Mouse (Mus musculus) megakaryocyte, adult 5-6 weeks (primary cell): Measurements from ENCODE around the gene Nodal. TPM values are rescaled to one million over a fixed set of nuclear protein-coding genes. Genes with fewer than 3 reads are reported as not detected.

Experiments used
- ATAC-seq: 2 replicates; pipeline ENCODE4 v1.8.0; 2016; ENCODE audit warnings: mild to moderate bottlenecking, inconsistent platforms; ENCODE audit not compliant: poor library complexity, severe bottlenecking
- total RNA-seq, 2 experiments: library from RNA; stranded (forward) in 1 of 2; stranded (reverse) in 1 of 2; fragments of 153-499, 151-499 nt in 1 of 2; fragments of 221-1000, 200-1000 nt in 1 of 2; gene quantifications; 2 replicates each; pipeline versions ENCODE4 v1.2.3 to v1.2.4; 2015 to 2017

The Nodal gene
- total RNA-seq, 2 experiments from 2014 or later = not detected

DNA sequence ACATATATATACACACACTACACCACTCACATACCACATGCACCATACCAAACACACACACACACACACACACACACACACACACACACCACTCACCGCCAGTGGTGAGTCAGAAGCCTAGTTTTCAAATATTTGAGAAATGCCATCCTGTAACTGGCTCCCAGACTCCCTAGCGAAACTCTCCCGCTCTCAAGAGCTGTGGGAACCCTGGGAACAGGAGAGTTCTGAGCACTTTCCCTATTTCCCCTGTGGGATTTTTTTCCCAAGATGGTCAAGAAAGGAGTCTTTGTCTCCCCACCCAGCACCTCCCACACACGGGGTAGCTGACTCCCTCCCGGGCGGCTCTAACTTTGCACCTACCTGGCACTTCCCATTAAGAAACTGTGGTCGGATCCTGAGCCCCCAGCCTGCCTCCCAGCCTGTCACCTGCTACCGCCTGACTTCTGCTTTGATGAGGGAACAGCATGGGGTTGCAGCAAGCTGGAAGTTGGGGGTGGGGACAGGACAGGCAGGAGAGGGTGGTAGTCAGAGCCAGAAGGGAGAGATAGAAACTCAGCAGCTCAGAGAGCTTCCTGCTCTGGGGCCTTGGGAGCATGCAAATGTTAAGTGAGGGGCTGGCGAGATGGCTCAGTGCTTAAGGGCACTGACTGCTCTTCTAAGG, 23.2 kb upstream of the Nodal start:
- peak; percentile 24; the same call in 1 of the 2 replicates for ATAC-seq

DNA sequence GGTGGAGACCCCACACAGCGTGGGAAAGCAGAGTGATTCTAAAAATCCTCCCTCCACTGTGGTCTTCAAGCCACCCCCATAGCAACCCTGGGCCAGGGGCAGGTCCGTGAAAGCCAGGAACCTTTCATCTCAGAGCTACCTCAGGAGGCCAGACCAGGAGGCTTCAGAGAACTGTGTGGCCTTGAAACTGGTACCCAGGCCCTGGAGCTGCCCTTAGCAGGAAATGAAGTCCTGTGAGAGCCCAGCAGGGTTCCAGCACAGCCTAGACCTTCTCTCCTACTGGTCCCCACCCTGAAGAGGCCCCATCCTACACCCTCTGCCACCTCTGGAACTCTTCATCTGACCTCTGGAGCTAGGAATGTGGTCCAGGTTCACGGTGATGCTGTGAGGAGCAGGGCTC, 19.6 kb upstream of the Nodal start:
- ATAC-seq = no peak

DNA sequence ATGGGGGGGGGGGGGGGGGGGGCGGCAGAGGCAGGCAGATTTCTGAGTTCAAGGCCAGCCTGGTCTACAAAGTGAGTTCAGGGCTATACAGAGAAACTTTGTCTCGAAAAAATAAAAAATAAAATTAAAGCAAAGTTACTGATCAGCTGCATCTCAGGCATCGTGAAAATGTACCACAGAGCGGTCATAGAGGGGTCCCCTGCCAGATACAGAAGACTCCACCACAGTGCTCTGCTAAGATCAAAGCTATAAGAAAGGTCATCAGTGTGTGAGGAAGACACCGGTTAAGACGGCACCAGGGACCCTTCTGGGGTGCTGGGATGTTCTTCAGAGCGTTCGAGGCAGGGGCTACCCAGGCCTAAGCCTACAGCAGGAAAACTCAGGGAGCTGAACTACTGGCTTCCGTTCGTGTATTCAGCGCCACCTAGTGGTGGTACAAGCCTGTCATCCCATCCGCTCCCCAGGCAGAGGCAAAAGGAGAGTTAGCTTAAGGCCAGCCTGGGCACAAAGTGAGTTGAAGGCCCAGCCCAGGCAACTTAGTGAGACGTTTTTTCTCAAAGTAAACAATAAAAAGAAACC, 18.5 kb upstream of the Nodal start:
- peak; percentile 91 for ATAC-seq

DNA sequence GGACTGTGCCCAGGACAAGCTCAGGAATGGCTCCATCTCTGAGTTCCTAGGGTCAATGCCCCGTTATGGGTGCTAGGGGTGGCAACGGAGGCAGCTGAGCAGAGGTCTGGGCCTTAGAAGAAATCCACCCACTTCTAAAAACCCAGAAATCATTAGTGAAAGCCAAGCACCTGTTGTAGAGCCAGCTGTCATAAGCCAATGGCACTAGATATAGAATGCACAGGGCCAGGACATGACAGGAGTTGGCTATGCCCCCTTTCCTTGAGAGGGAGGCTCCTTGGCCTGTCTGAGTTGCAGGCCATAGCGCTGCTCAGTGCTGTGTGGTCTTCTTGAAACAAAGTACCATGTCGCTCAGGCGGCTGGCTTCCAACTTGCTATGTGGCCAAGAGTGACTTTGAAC, 17.4 kb upstream of the Nodal start:
- ATAC-seq = no peak

DNA sequence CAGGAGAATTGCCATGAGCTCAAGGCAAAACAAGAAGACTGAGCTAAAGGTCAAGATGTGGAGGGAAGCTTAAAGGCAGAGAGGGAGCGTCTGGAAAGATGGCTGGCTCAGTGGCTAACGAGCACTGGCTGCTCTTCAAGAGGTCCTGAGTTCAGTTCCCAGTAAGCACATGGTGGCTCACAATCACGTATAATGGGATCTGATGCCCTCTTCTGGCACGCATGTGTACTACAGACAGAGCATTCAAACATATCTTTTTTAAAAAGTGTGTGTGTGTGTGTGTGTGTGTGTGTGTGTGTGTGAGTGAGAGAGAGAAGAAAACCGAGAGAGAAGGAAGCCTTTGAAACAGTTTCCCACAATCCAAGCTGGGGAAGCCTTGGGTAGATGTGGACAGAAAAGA, 15.3 kb upstream of the Nodal start:
- no peak for ATAC-seq

DNA sequence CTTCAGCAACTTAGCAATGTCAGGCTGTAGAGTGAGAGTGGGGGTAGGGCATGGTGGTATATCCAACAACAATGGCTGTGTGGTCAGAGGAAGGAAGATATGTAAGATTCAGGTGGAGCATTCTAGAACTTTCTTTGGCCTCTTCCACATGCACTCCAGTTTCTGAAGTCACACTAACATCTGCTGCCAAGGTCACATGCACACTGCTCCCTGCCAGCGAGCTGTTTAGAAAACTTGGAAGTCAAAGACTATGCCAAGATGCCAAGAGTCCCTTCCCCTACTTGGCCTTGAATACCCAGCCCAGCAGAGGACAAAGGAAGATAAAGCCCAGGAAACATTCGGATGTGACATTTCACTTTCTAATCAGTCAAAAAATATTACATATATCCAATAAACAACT, 14.9 kb upstream of the Nodal start:
- no peak for ATAC-seq

DNA sequence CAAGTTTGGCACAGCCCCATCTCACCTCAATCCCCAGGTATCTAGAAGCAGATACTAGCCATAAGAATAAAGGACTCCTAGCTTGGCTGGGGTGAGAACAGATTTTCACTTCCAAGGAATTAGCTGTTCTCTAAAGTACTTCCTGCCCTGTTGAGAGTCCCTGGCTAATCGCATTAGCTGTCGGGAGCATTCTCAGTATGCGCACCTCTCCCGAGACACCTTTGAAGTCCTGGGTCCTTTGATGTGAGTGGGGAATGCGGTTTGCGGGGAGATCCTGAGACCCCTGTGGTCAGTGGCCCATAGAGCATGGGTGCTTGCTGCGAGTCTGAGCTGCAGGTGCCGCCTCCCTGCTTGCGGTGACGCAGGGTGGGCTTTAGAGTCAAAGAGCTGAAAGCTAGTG, 11.8 kb upstream of the Nodal start:
- no peak for ATAC-seq

DNA sequence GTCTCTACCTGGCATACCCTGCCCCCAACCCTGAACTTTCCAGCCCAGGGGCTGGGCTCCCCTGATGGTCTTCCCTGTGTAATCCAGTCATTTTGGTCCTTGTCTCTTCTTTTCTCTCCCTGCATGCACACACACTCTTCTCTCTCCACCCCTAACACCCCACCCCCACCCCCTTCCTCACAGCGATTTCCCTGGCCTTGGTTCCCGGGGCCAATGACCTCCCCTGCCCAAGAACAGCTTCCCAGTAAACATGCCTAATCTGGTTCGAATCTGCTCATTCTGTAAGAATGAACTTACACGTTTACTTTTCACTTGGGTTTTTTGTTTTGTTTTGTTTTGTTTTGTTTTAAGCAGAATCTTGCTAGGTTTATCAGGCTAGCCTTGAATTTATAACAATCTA, 8.0 kb upstream of the Nodal start:
- no peak for ATAC-seq

DNA sequence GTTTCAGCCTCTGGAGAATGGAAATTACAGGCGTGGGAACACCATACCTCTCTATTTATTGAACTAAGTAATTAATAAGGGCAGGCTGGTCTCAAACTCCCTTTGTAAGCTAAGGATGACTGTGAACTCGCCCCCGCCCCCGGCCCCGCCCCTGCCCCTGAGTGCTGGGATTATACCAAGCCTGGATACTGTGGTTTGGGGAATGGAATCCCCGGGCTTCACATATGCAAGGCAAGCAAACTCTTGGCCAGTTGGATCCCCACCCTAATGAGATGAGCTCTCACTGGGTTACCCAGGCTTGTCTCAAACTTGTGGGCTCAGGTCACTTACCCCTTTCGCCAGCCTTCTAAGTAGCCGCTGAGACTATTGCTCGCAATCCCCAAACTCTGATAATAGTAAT, 7.6 kb upstream of the Nodal start:
- ATAC-seq = no peak

DNA sequence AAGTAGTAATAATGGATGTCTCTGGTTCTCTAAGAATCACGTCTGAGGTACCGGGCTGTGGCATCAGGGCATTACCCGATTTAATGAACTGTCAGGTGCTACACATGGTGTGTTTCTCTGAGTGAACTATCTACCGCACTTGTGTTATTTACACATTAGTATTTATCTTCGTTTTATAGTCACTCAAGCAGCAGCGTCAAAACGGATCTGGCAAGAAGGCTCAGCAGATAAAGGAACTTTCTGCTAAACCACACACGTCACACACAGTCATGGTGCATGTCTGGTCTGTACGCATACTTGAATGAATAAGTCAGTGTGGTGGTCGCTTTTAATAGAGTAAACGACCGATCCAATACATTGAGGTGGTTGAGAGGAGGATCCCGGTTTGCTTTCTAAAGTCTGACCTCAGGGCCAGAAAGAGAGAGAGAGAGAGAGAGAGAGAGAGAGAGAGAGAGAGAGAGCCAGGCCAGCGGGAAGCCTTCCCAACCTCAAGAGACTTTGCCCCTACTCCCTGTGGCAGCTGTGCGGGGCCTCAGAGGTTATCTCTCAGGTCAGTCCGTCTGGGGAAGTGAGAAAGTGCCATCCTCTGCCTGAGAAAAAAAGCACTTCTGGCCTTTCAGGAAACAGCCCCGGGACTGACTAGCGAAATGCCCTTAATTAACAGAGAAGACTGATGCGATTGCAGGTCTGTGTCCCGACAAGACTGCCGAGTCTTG, 4.7 kb upstream of the Nodal start:
- no peak for ATAC-seq

DNA sequence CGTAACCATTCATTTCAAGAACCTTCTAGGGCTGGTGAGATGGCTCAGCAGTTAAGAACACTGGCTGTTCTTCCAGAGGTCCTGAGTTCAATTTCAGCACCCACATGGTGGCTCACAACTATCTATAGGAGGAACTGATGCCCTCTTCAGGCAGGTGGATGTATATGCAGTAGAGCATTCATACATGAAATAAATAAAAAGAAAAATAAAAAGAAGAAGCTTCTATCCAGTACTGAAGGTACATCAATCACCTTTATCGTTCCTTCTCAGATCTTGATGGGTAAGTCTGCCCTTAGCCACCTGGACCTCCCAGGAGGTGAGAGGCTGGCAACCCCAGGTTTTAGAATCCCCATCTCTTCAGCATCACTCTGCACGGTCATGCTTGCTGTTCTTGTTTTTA, 2.5 kb upstream of the Nodal start:
- no peak for ATAC-seq

DNA sequence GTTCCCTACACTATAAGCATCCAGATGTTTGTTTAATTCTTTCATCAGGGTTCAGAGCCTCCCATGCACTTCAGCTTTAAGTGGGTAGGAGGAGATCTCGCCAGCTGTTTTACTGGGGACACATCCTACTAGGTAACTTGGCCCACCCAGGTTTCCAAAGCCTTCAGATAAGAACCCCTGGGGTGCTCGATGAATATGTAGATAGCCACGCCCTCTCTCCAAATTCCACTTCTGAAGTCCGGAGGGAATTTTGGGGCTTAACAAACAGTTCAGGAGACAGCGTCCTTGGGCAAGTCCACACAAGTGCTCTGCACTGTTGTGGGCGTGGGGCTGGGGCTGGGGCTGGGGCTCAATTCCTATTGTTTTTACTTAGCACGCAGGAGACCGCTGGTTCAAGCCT, 1.9 kb upstream of the Nodal start:
- ATAC-seq = no peak

DNA sequence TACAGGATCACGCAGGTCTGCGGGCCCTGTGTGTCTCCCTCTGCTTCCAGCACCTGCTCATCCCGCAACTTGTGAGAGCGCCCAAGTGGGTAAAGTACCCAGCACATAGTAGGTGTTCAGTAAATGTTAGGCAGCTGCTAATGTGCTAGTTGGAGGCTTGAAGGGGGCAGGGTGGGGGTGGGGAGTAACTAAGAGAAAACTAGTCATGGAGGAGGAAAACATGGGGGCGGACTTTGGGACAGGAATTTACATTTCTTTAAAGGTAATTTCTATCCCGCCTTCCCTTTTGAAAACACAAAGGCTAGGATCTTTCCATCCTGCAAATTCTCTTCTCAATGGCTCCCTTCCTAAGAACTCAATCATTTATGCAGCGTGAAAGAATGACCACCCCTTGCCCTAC, 1.2 kb upstream of the Nodal start:
- no peak for ATAC-seq

DNA sequence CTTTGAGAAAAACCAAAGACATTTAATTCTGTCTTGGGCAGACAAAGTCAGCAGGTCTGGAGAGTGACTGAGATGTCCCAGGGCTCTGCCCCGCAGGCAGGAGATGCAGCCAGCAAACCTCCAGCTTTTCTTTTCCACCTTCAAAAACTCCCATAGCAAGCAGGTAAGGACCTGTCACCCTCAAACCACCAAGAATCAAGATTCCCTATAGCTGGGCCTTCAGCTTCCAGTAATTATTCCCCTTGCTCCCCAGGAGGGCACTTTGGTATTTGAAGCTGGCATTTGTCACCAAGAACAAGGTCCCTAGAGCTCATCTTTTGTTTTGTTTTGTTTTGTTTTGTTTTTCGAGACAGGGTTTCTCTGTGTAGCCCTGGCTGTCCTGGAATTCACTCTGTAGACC, 726 bp upstream of the Nodal start:
- ATAC-seq = no peak

DNA sequence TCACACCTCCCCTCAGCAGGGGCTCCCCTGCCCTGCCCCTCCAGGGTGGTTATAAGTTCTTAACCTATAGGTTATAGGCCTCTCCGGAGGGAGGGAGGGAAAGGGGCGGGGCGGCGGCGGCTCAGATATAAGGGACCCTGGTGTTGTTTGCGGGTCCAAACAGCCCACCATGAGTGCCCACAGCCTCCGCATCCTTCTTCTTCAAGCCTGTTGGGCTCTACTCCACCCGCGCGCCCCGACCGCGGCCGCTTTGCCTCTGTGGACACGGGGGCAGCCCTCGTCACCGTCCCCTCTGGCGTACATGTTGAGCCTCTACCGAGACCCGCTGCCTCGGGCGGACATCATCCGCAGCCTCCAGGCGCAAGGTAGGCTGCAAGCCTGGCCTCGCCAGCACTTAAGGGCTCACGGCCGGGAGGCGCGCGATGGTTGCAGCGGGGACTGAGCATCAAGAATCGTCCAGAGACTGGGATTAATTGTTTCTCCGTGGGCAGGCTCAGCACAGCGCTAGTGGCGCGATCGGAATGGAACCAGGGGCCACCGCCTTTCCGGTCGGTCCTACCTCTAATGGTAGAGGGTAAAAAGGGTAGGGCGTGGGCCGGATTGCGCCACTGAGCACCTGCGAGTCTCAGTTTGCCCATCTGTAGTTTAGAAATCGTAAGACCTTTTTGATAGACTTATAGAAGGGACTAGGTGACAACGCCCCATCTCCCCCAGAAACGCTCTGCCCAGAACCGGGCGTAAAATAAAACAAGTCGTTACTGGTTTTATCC, 544 bp downstream of the Nodal start:
- ATAC-seq = peak; percentile 14; the same call in 1 of the 2 replicates

DNA sequence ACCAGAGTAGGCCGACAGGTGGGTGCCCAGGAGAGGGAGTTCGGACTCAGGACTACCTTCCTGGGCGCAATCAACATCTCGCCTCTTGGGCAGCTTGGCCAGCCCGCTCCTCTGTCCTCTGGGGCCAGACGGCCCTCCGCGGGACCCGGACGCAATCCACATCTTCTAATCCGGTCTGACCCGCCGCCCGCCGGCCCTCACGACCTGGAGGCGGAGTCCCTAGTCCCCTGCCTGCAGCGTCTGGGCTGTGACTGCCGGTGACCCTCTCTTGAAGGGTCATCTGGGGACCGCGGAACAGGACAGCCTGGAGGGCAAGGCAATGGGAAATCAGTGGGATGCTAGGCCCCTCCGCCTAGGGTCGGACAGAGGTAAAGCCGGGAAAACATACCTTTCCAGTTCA, 1.4 kb downstream of the Nodal start:
- ATAC-seq = no peak

DNA sequence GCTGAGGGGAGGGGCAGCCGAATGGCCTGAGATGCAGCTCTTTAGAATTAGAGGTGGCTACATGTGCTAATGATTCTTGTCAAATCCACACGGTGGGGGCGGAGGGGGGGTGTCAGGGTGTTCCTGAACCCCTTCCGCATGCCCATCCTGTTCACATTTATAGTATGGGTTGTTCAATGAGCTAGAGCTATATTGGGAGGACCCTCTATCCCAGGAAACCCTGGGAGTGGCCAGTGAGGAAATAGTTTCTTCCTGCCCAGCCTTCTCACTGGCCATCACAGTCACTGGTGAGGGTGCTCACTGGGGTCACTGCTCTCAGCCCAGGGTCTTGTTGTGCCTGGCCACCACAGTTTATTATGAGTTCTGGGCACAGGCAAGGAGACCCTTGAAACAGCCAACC, 2.2 kb downstream of the Nodal start:
- ATAC-seq = no peak

DNA sequence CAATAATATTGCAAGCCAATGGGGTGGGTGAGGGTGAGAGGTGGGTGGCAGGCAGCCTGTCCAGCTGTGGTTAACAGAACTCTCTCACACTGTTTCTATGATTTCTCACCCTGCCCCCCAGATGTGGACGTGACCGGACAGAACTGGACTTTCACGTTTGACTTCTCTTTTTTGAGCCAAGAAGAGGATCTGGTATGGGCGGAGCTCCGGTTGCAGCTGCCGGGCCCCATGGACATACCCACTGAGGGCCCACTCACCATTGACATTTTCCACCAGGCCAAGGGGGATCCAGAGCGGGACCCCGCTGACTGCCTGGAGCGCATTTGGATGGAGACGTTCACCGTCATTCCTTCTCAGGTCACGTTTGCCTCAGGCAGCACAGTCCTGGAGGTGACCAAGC, 5.1 kb downstream of the Nodal start:
- peak; percentile 61 for ATAC-seq

DNA sequence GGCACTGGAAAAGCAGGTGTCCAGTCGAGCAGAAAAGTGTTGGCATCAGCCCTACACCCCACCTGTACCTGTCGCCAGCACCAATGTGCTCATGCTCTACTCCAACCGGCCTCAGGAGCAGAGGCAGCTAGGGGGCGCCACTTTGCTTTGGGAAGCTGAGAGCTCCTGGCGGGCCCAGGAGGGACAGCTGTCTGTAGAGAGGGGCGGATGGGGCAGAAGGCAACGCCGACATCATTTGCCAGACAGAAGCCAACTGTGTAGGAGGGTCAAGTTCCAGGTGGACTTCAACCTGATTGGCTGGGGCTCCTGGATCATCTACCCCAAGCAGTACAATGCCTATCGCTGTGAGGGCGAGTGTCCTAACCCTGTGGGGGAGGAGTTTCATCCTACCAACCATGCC, 5.5 kb downstream of the Nodal start:
- ATAC-seq = peak; percentile 19; the same call in 1 of the 2 replicates

DNA sequence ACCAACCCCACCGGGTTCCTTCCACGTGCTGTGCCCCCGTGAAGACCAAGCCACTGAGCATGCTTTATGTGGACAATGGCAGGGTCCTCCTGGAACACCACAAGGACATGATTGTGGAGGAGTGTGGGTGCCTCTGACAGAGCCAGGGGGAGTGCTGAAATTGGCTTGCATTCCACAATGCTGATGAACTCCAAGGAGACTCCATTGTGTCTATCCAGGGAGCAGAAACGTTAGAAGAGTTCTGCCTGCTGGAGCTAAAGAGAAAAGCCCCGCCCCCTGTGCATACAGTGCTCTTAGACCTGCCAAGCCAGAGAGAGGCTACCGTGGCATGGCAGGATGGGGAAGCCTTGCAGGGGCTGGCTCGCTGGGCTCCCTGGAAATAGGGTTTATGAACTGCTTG, 6.7 kb downstream of the Nodal start:
- no peak for ATAC-seq

DNA sequence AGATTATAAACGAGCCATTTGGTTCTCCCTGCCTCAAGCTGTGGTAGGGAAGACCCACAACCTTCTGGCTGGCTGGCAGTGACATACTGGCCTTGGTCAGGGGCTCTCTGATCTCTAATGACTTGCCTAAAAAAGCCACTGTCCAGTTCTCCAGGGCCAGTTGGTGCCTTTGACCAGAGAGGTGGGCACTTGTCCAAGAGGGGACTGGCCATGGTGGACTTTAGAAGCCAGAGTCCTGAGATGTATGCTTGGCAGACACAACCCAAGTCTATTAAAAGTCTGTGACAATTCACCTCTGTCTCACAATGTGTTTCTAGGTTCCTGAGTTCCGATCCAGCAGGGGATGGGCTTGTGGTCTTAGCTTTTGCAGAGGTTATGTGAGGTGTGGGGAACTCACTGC, 7.3 kb downstream of the Nodal start:
- no peak for ATAC-seq
